Mouse (Mus musculus): ENCODE measurements around the gene S1pr3.

DNA sequence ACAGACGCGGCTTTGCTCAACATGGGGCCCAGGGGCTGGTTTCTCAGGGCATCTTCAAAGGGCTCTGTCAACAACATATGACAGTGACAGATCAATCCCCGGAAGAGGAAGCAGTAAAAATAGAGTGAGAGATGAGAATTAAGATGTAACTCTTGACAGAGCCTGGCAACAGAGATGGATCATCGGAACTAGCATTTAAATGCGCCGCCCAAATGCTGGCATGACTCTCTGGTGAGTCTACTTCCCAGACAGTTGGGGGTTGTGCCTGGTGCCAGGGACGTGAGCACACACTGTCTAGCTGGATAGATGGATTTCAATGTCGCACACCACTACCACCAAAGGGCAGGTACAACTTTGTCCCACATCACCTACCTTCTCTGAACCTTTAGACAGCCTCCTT, 34.5 kb downstream of the S1pr3 start:
- no peak for TF ChIP-seq CTCF (IDR thresholded peaks at IDR 0.05; ENCODE audit: low read depth)
- no peak for TF ChIP-seq EP300 (IDR thresholded peaks at IDR 0.05; ENCODE audit: low read depth)
